Mouse (Mus musculus) heart, adult 9 months (tissue): ENCODE data around the gene Tbx20.

Experiments used
- DNase-seq, 2 experiments: peaks; one replicate each; pipeline ENCODE4 v3.0.0; 2022; ENCODE audit warnings: low spot score in 2 of 2

Gene Tbx20

DNA sequence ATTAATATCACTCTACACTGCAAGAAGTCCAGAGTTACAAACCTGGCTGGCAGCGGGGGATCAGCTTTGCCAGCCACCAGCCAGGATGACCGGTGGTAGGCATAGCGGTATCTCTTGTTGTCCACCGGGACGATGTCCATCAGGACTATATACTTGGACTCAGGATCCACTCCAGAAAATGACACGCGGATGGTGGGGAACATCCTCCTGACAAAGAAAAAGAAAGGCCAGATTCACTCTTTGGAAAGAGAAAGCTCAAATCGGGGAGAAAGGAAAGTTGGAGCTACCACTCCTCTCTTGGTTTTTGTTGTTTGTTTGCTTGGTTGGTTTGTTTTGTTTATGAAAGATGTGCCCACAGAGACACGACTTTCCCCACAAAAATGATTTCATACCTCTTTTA is 4.5 kb downstream of the Tbx20 start:
- no peak for DNase-seq

DNA sequence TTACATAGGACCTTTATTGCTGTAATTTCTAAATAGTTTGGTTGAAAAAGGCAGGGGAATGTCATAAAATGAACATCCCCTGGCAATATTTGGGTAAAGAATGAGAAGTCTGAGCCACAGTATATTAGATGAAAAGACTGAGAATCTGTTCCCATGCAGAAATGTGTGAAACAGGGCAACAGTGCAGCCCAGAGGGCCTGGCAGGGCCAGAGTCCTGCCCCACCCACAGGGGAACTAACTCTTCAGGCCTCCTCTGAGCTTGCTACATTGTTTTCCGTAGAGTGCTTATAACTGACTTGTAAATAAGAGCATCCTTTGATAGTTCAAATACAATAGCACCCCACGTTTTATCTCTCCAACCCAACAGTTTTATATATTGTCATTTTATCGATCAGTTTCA is 7.0 kb downstream of the Tbx20 start:
- no peak for DNase-seq

DNA sequence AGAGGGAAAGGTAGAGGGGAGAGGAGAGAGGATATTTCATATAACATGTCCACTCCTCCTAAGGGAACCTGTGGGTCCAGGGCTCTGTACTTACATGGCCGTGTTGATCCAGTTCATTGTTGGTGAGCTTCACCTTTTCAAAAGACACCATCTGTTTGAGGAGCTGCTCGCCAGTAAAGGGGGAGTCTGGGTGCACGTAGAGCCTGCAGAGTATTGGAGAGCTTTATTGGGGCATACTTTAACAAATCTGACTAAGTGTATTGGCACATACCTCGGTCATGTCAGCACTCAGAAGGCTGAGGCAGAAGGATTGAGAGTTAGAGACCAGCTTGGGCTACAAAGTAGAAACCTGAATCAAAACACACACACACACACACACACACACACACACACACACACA is 8.5 kb downstream of the Tbx20 start:
- DNase-seq = no peak

DNA sequence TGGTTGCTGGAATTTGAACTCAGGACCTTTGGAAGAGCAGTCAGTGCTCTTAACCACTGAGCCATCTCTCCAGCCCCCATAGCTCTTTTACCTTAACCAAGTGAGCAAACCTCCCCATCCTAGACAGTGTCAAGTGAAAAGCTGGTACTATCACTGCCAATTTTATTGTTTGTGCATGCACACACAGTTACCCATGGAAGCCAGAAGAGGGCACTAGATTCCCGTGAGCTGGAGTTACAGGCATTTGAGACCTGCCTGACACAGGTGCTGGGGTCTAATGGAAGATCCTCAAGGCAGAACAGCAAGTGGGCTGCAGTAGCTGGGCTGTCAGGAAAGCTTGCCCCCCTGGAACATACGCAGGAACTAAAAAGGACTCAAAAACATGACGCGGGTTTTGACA is 13.6 kb downstream of the Tbx20 start:
- DNase-seq = no peak

DNA sequence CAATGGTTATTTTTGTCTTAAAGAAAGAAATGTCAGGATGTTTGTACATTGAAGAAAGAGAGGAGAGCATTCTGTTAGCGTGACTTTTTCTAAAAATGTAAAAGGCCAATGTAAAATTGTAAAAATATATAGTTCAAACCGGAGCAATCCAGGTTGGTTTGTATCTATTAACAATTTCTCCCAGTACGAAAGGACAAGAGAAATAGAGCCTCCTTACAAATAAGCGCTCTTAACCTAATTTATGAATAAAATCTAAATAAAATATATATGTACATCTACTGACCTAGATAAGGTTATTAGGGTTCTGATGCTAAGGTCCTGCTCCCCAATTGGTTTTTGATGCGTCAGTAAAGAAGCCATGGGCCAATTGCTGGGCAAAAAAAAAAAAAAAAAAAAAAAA is 29.1 kb downstream of the Tbx20 start:
- no peak for DNase-seq

DNA sequence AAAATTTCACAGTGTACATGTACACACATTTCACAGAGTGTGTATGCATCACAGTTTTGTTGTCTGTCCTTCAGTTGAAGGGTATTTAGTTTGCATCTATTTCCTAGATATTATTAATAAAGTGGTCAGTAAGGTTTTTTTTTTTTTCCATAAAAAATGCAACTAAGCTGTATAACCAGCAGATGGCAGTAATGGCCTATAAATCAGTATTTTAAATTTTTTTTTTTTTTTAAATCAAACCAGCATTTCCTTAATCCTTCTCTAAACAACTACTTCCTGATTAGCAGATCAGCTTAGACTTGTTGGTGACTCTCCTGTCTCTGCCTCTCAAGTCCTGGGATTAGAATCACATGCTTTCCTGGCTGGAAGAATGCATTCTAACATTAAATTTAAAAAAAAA is 72.9 kb downstream of the Tbx20 start:
- DNase-seq = no peak

DNA sequence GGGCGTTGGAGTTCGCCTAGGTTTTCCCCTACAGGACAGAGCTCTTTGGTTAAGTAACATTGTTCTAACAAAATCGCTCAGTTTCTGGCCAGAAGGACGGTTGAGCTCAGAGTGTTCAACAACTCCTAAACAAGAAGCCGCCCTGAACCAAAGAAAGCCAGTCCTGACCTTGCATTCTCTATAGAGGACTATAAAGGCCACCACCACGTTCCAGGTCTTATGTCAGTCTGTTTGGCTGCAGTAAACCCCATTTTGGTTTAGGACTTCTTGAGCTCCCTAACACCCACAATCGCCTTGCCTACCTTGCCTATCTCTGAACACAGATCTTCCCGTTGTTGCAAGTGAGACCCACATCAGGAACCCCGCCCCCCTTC is 77.7 kb downstream of the Tbx20 start:
- no peak for DNase-seq

DNA sequence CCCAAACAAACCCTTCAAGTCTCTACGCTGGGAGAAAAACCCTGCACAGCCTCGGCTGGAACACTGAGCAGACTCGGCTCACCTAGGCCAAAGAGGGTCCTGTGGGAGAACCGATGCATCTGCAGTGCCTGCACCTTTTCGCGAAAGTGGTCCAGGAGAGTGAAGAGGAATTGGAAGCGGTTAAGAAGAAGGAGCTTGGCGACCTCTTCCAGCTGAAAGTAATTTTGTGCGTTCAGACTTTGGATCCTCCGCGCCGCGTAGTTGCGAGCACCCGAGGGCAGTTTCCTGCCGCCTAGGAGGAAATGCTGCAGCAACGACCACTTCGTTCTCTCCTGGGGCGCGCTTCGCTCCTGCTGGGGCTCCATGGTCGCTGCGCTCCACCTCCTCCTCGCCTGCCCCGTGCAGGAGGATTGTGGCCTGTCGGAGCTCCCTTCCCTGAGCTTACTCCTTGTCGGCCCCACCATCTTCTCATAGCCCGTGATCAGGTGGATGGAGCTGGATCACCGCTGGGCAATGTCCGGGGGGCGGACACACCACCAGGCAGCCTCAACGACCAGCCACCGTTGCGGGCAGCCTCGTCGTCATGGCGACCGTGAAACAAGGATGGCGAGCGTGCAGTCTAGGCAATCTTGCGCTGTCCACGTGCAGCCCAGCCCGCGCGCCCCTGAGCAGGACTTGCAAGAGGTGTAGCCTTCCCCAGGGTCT is 78.3 kb downstream of the Tbx20 start, which contains the start of gene Dpy19l2:
Dpy19l2 (minus strand) TSS at position 594 of the 705 bp plus-strand sequence.
- no peak for DNase-seq
